Mouse (Mus musculus): Measurements from ENCODE around the gene Hsp90ab1. TPM values are rescaled to one million over a fixed set of nuclear protein-coding genes. Genes with fewer than 3 reads are reported as not detected.

Gene Hsp90ab1
- polyA plus RNA-seq, 1 experiment, result 1,606 TPM

DNA sequence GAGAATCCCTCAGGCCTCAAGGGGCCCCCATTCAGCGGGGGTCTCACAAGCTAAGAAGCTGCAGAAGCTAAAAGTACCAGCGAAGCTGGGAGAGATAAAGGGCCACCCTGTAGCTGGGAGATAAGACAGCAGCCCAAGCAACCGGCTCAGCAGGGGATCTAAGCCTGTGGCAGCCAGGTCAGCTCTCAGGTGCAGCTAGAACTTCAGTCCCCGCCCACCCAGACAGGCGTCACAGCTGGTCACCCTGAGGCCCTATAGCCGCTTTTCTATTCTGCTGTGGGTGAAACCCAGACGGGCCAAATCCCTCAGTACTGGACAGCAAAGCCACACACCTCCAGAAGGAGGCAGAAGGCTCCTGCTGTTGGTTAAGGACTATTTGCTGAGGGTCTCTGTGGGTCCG lies 20.4 kb upstream of the Hsp90ab1 start:
- H3K79me2 ChIP-seq (ENCODE audit: control insufficient read depth, insufficient read depth), result peaks cover 58% of the 10 kb centered on the region
- H3ac ChIP-seq (ENCODE audit: control insufficient read depth, insufficient read length), result peak overlapping the region; percentile 88
- peak overlapping the region; percentile 80 for H3K4me3 ChIP-seq
- H3K36me3 ChIP-seq (ENCODE audit: control insufficient read depth, insufficient read depth), result peaks cover 25% of the 10 kb centered on the region
- TF ChIP-seq MAX (IDR thresholded peaks at IDR 0.05; ENCODE audit: low read depth) (no peak), POLR2AphosphoS2 (IDR thresholded peaks at IDR 0.05; ENCODE audit: insufficient read length, low read depth) (peak; percentile 53), TCF12 (IDR thresholded peaks at IDR 0.05; ENCODE audit: insufficient read depth, poor library complexity, severe bottlenecking) (no peak)
- H3K27me3 ChIP-seq (ENCODE audit: control insufficient read depth, insufficient read depth, insufficient read length), result no peaks in the 10 kb centered on the region
- H3K4me2 ChIP-seq (ENCODE audit: low read depth), result peak overlapping the region; percentile 88

DNA sequence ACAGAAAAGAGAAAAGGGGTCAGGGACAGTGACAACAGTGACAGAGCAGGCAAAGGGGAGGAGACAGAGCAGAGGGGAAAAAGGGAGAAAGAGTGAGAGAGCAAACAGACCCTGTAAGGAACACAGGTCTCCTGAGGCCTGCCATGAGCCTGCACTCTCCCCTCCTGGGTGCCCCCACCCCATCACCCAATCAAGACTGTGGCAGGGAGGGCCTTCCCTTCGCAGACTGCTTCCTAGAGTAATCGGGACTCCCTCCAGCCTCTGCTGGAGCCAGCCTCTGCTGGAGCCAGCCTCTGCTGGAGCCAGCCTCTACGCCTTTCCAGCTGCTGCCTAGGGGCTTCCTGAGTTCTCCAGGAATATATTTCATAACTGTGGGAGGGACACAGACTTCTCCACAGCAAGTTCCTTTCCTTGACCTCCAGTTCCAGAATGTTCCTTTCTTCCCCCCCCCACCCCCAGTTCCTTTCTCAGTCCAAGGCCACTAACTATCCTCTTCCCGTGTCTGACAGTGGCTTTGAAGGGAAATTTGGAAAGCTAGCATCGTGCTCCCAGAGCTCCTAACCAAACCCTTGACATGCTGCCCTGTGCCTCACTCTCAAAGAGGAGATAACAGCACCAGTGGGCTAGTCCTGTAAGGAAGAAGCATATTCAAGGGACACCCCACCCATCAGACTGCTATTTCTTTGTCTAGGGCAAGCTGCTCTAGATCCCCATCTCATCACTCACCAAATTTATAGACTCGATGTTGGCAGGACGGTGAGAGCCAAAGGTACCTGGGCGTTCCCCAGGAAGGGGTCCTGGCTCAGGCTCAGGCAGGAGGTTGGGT lies 19.7 kb upstream of the Hsp90ab1 start:
- peak overlapping the region; percentile 88 for H3K4me2 ChIP-seq (ENCODE audit: low read depth)
- peak overlapping the region; percentile 80 for H3K4me3 ChIP-seq
- no peaks in the 10 kb centered on the region for H3K27me3 ChIP-seq (ENCODE audit: control insufficient read depth, insufficient read depth, insufficient read length)
- TF ChIP-seq MAX (IDR thresholded peaks at IDR 0.05; ENCODE audit: low read depth) (no peak), MYOD1 (IDR thresholded peaks at IDR 0.05; ENCODE audit: control insufficient read depth in 1 of 3, insufficient read length in 2 of 3, low read depth in 2 of 3) (no peak), POLR2A (IDR thresholded peaks at IDR 0.05; ENCODE audit: insufficient read length, low read depth) (no peak), TCF3 (IDR thresholded peaks at IDR 0.05; ENCODE audit: insufficient read length, low read depth) (no peak), REST (IDR thresholded peaks at IDR 0.05; ENCODE audit: insufficient read depth, insufficient read length) (no peak), MYOG (IDR thresholded peaks at IDR 0.05; ENCODE audit: control insufficient read depth in 1 of 3, insufficient read depth in 1 of 3, insufficient read length in 2 of 3, low read depth in 2 of 3) (no peak)
- H3K79me2 ChIP-seq (ENCODE audit: control insufficient read depth, insufficient read depth), result peaks cover 58% of the 10 kb centered on the region
- peak overlapping the region; percentile 3 for H3ac ChIP-seq (ENCODE audit: control insufficient read depth, insufficient read length)
- peaks cover 31% of the 10 kb centered on the region for H3K36me3 ChIP-seq (ENCODE audit: control insufficient read depth, insufficient read depth)

DNA sequence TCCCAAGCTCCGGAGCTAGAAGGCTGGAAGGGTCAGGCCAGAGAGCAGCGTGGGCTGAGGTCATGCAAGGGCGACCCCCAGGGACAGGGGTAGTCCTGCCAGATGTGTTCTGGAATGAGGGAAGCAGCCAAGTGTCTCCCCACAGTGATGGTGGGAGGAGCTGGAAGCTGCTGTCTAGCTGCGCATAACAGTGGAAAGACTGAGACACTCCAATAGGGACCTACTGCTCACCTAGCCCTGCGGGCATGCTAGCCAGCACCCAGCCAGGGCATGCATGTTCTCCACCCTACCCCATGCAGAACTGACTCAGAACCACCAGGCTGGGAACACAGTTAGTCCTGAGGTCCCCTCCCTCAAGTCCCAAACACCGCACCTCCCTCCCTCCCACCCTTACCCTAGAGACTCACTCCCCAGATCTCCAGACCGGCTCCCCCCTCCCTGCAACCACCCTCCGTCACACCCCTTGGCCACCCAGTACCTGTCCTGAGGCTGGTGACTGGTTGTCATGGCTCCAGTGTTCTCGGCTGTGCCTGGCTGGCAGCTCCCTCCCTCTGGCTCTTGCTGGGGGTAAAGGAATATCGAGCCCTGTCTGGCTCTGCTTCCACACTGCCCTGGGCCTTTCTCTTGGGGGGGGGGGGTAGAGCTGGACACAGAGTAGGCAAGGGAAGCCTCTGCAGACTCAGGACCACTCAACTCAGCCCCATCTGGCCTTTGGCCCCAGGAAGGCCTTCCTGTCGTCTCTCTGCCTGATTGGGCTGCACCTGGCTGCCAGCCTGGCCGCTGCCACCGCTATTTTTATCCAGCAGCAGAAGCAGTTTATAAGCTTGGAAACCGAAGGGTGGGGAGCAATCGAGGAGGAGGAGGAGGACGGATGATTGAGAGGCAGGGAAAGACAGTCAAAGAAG lies 18.9 kb upstream of the Hsp90ab1 start:
- Histone ChIP-seq H3K79me2 (ENCODE audit: control insufficient read depth, insufficient read depth) (peaks cover 58% of the 10 kb centered on the region), H3K4me2 (ENCODE audit: low read depth) (peak overlapping the region; percentile 88), H3K4me3 (peak overlapping the region; percentile 80), H3ac (ENCODE audit: control insufficient read depth, insufficient read length) (peak overlapping the region; percentile 3), H3K27me3 (ENCODE audit: control insufficient read depth, insufficient read depth, insufficient read length) (no peaks in the 10 kb centered on the region), H3K36me3 (ENCODE audit: control insufficient read depth, insufficient read depth) (peaks cover 37% of the 10 kb centered on the region)
- peak; percentile 38 for TF ChIP-seq POLR2A (IDR thresholded peaks at IDR 0.05; ENCODE audit: insufficient read length, low read depth)
- TF ChIP-seq CEBPB (IDR thresholded peaks at IDR 0.05; ENCODE audit: insufficient read depth, poor library complexity, severe bottlenecking), result no peak
- peak in 1 of 3 experiments; percentile 34 for TF ChIP-seq MYOD1 (IDR thresholded peaks at IDR 0.05; ENCODE audit: control insufficient read depth in 1 of 3, insufficient read length in 2 of 3, low read depth in 2 of 3)
- peak; percentile 61 for TF ChIP-seq POLR2AphosphoS2 (IDR thresholded peaks at IDR 0.05; ENCODE audit: insufficient read length, low read depth)

DNA sequence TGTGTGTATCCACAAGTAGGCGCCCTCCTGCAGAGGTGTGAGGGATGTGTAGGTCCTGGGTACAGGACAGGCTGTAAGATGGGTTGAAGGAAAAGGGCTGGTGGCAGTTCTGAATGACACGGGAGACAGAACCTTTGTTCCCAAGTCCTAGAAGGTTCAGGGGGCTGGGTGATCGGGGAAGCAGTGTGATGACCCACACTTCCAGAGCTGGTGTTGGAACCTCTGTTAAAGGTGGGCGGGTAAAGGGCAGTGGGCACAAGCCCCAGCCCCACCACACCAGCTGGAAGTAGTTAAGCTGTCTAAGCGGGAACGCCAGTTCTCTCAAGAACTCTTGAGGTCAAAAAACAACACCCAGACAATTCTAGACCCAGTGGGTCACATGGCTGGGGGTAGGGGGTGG lies 17.3 kb upstream of the Hsp90ab1 start:
- H3K27me3 ChIP-seq (ENCODE audit: control insufficient read depth, insufficient read depth, insufficient read length), result no peaks in the 10 kb centered on the region
- H3ac ChIP-seq (ENCODE audit: control insufficient read depth, insufficient read length), result no peak overlapping the region
- peaks cover 58% of the 10 kb centered on the region for H3K79me2 ChIP-seq (ENCODE audit: control insufficient read depth, insufficient read depth)
- H3K36me3 ChIP-seq (ENCODE audit: control insufficient read depth, insufficient read depth), result peaks cover 51% of the 10 kb centered on the region
- H3K4me2 ChIP-seq (ENCODE audit: low read depth), result peak overlapping the region; percentile 88
- TF ChIP-seq TCF3 (IDR thresholded peaks at IDR 0.05; ENCODE audit: insufficient read length, low read depth), result no peak
- TF ChIP-seq CEBPB (IDR thresholded peaks at IDR 0.05; ENCODE audit: insufficient read depth, poor library complexity, severe bottlenecking), result no peak
- no peak for TF ChIP-seq MYOD1 (IDR thresholded peaks at IDR 0.05; ENCODE audit: control insufficient read depth in 1 of 3, insufficient read length in 2 of 3, low read depth in 2 of 3)
- TF ChIP-seq SRF (IDR thresholded peaks at IDR 0.05; ENCODE audit: control insufficient read depth, insufficient read length, low read depth), result no peak
- no peak for TF ChIP-seq POLR2AphosphoS2 (IDR thresholded peaks at IDR 0.05; ENCODE audit: insufficient read length, low read depth)
- no peak for TF ChIP-seq E2F4 (IDR thresholded peaks at IDR 0.05; ENCODE audit: insufficient read depth)
- TF ChIP-seq POLR2A (IDR thresholded peaks at IDR 0.05; ENCODE audit: insufficient read length, low read depth), result no peak
- no peak for TF ChIP-seq TCF12 (IDR thresholded peaks at IDR 0.05; ENCODE audit: insufficient read depth, poor library complexity, severe bottlenecking)
- TF ChIP-seq MAX (IDR thresholded peaks at IDR 0.05; ENCODE audit: low read depth), result no peak
- no peak for TF ChIP-seq REST (IDR thresholded peaks at IDR 0.05; ENCODE audit: insufficient read depth, insufficient read length)
- no peak for TF ChIP-seq MYOG (IDR thresholded peaks at IDR 0.05; ENCODE audit: control insufficient read depth in 1 of 3, insufficient read depth in 1 of 3, insufficient read length in 2 of 3, low read depth in 2 of 3)
- TF ChIP-seq USF1 (IDR thresholded peaks at IDR 0.05; ENCODE audit: low read depth), result no peak
- peak overlapping the region; percentile 80 for H3K4me3 ChIP-seq

DNA sequence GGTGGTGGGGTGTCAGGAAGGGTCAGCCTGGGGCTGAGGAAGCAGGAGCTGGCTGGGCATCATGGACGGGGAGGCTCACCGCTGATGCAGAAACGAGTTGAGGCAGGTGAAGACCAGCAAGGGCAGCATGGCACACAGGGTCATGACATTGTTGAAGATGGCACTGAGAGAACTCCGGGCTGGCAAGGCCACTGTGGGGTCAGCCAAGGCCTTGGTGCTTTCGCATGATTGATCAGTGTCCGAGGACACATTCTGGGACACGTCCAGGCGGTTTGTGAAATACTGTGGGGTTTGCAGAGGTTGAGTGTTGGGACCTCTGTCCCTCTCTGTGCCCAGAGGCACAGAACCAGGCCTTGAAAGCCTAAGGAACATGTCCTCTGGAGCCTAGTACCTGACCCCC lies 16.8 kb upstream of the Hsp90ab1 start:
- Histone ChIP-seq H3ac (ENCODE audit: control insufficient read depth, insufficient read length) (no peak overlapping the region), H3K79me2 (ENCODE audit: control insufficient read depth, insufficient read depth) (peaks cover 54% of the 10 kb centered on the region), H3K4me3 (peak overlapping the region; percentile 80), H3K27me3 (ENCODE audit: control insufficient read depth, insufficient read depth, insufficient read length) (no peaks in the 10 kb centered on the region), H3K4me2 (ENCODE audit: low read depth) (no peak overlapping the region), H3K36me3 (ENCODE audit: control insufficient read depth, insufficient read depth) (peaks cover 57% of the 10 kb centered on the region)
- TF ChIP-seq POLR2A (IDR thresholded peaks at IDR 0.05; ENCODE audit: insufficient read length, low read depth) (peak; percentile 44), POLR2AphosphoS2 (IDR thresholded peaks at IDR 0.05; ENCODE audit: insufficient read length, low read depth) (peak; percentile 76), MYOD1 (IDR thresholded peaks at IDR 0.05; ENCODE audit: control insufficient read depth in 1 of 3, insufficient read length in 2 of 3, low read depth in 2 of 3) (no peak), SRF (IDR thresholded peaks at IDR 0.05; ENCODE audit: control insufficient read depth, insufficient read length, low read depth) (no peak)
